Mouse (Mus musculus): ENCODE measurements around the gene Bcl9.

GRCm38 (mm10) chr3:97231857-97232256 lies 65.9 kb downstream of the Bcl9 start:
- no peak for TF ChIP-seq CTCF (IDR thresholded peaks at IDR 0.05; ENCODE audit: low read depth)
- no peak for TF ChIP-seq EP300 (optimal IDR thresholded peaks at IDR 0.05)
